Mouse (Mus musculus) CH12.LX (cell line): Measurements from ENCODE around the gene Vwc2l. TPM values are rescaled to one million over a fixed set of nuclear protein-coding genes. Genes with fewer than 3 reads are reported as not detected.

Experiments
- DNase-seq: peaks from one replicate; pipeline ENCODE4 v3.0.0-alpha.2; 2013; ENCODE audit errors: extremely low read depth
- H3K27ac ChIP-seq: 2 replicates; pipeline ENCODE4 v1.5.1; 2012; ENCODE audit warnings: low read depth, mild to moderate bottlenecking, control low read depth, moderate library complexity; ENCODE audit not compliant: insufficient read depth
- H3K27me3 ChIP-seq: replicated peaks from 2 replicates; pipeline ENCODE3; 2012; ENCODE audit warnings: inconsistent platforms
- H3K36me3 ChIP-seq, 2 experiments: replicated peaks in 1 of 2; 2 replicates each; pipeline versions ENCODE3 to v1.6.1; 2012; ENCODE audit warnings: inconsistent platforms in 1 of 2, low read length in 1 of 2, mild to moderate bottlenecking in 1 of 2, mixed read lengths in 1 of 2, moderate library complexity in 1 of 2; ENCODE audit not compliant: control insufficient read depth in 1 of 2, insufficient read depth in 1 of 2
- H3K4me1 ChIP-seq, 2 experiments: 2 replicates each; pipeline ENCODE4 v1.6.1; 2012; ENCODE audit warnings: inconsistent platforms in 1 of 2, moderate library complexity in 1 of 2; ENCODE audit not compliant: insufficient read depth in 2 of 2, control insufficient read depth in 1 of 2
- H3K4me2 ChIP-seq: 2 replicates; pipeline ENCODE4 v1.6.1; 2012; ENCODE audit warnings: low read depth, mild to moderate bottlenecking, control low read depth; ENCODE audit not compliant: poor library complexity, insufficient read depth, severe bottlenecking
- H3K4me3 ChIP-seq, 3 experiments: fragments of 150-350 bp in 1 of 3; sonication (generic) in 1 of 3; replicated peaks in 1 of 3; 2 replicates each; pipeline versions ENCODE3 to v1.5.1; 2011 to 2012; ENCODE audit warnings: low read depth in 2 of 3, low read length in 2 of 3, mild to moderate bottlenecking in 2 of 3, moderate library complexity in 2 of 3, control low read depth in 1 of 3, improper control_type of control experiment in 1 of 3, inconsistent platforms in 1 of 3, mixed read lengths in 1 of 3; ENCODE audit not compliant: poor library complexity in 1 of 3
- H3K79me2 ChIP-seq: replicated peaks from 2 replicates; pipeline ENCODE4 v1.6.1; 2012; ENCODE audit warnings: mild to moderate bottlenecking, moderate library complexity; ENCODE audit not compliant: control insufficient read depth, poor library complexity, insufficient read depth, severe bottlenecking; ENCODE audit errors: extremely low read depth
- H3K9ac ChIP-seq: 2 replicates; pipeline ENCODE4 v1.6.1; 2012; ENCODE audit warnings: low read depth, mild to moderate bottlenecking, control low read depth, moderate library complexity; ENCODE audit not compliant: insufficient read depth
- H3K9me3 ChIP-seq: replicated peaks from 2 replicates; pipeline ENCODE3; 2012; ENCODE audit warnings: low read length, inconsistent platforms, mixed read lengths
- BHLHE40 ChIP-seq: IDR thresholded peaks from 2 replicates; pipeline ENCODE4 v1.6.1; 2011; ENCODE audit warnings: mild to moderate bottlenecking, low read depth, low read length, improper control_type of control experiment
- CHD1 ChIP-seq: IDR thresholded peaks from 2 replicates; pipeline ENCODE4 v1.6.1; 2012; ENCODE audit warnings: low read depth, low read length, improper control_type of control experiment, inconsistent platforms
- CTCF ChIP-seq, 2 experiments: IDR thresholded peaks in 1 of 2; conservative IDR thresholded peaks in 1 of 2; 2 replicates each; pipeline ENCODE4 v1.5.1; 2011 to 2012; ENCODE audit warnings: low read depth in 2 of 2, low read length in 2 of 2, improper control_type of control experiment in 1 of 2, inconsistent platforms in 1 of 2, mild to moderate bottlenecking in 1 of 2, moderate library complexity in 1 of 2
- E2F4 ChIP-seq: IDR thresholded peaks from 2 replicates; pipeline ENCODE4 v1.6.1; 2011; ENCODE audit warnings: low read depth, low read length, improper control_type of control experiment; ENCODE audit not compliant: insufficient replicate concordance
- EP300 ChIP-seq: IDR thresholded peaks from 2 replicates; pipeline ENCODE4 v1.6.1; 2011; ENCODE audit warnings: low read length, improper control_type of control experiment
- GABPA ChIP-seq: IDR thresholded peaks from 2 replicates; pipeline ENCODE4 v1.6.1; 2012; ENCODE audit warnings: low read depth, low read length, improper control_type of control experiment, inconsistent platforms; ENCODE audit not compliant: insufficient replicate concordance
- JUN ChIP-seq: IDR thresholded peaks from 2 replicates; pipeline ENCODE4 v1.6.1; 2011; ENCODE audit warnings: low read depth, mild to moderate bottlenecking, low read length, improper control_type of control experiment, moderate library complexity; ENCODE audit not compliant: insufficient read depth
- MAX ChIP-seq: IDR thresholded peaks from 2 replicates; pipeline ENCODE4 v1.6.1; 2011; ENCODE audit warnings: low read length, improper control_type of control experiment
- MAZ ChIP-seq: IDR thresholded peaks from 2 replicates; pipeline ENCODE4 v1.6.1; 2012; ENCODE audit warnings: low read depth, mild to moderate bottlenecking, inconsistent platforms, low read length, improper control_type of control experiment, moderate library complexity
- MEF2A ChIP-seq: IDR thresholded peaks from 2 replicates; pipeline ENCODE4 v1.6.1; 2014; ENCODE audit warnings: low read depth, mild to moderate bottlenecking, inconsistent platforms, low read length, improper control_type of control experiment, borderline replicate concordance
- MXI1 ChIP-seq: IDR thresholded peaks from 2 replicates; pipeline ENCODE4 v1.6.1; 2011; ENCODE audit warnings: mild to moderate bottlenecking, low read depth, low read length, improper control_type of control experiment
- NRF1 ChIP-seq: IDR thresholded peaks from 2 replicates; pipeline ENCODE4 v1.6.1; 2014; ENCODE audit warnings: low read depth, mild to moderate bottlenecking, inconsistent platforms, low read length, improper control_type of control experiment, moderate library complexity
- PAX5 ChIP-seq: IDR thresholded peaks from 2 replicates; pipeline ENCODE4 v1.6.1; 2012; ENCODE audit warnings: low read length, inconsistent platforms, mixed read lengths
- POLR2AphosphoS2 ChIP-seq: IDR thresholded peaks from 2 replicates; pipeline ENCODE4 v1.6.1; 2011; ENCODE audit warnings: low read depth, low read length, improper control_type of control experiment
- RAD21 ChIP-seq: IDR thresholded peaks from 2 replicates; pipeline ENCODE4 v1.6.1; 2011; ENCODE audit warnings: low read depth, mild to moderate bottlenecking, low read length, improper control_type of control experiment, moderate library complexity
- RCOR1 ChIP-seq: conservative IDR thresholded peaks from 2 replicates; pipeline ENCODE4 v1.6.1; 2012; ENCODE audit warnings: low read depth, mild to moderate bottlenecking, inconsistent platforms, low read length, improper control_type of control experiment
- SIN3A ChIP-seq: IDR thresholded peaks from 2 replicates; pipeline ENCODE4 v1.6.1; 2012; ENCODE audit warnings: low read length, improper control_type of control experiment, inconsistent platforms
- SMC3 ChIP-seq: IDR thresholded peaks from 2 replicates; pipeline ENCODE4 v1.6.1; 2011; ENCODE audit warnings: low read depth, low read length, improper control_type of control experiment
- TBP ChIP-seq: conservative IDR thresholded peaks from 2 replicates; pipeline ENCODE4 v1.6.1; 2011; ENCODE audit warnings: low read depth, low read length, improper control_type of control experiment
- UBTF ChIP-seq: IDR thresholded peaks from 2 replicates; pipeline ENCODE4 v1.6.1; 2012; ENCODE audit warnings: low read depth, mild to moderate bottlenecking, inconsistent platforms, low read length, improper control_type of control experiment, moderate library complexity
- USF1 ChIP-seq: IDR thresholded peaks from 2 replicates; pipeline ENCODE4 v1.6.1; 2014; ENCODE audit warnings: low read depth, mild to moderate bottlenecking, inconsistent platforms, low read length, improper control_type of control experiment
- USF2 ChIP-seq: conservative IDR thresholded peaks from 2 replicates; pipeline ENCODE4 v1.6.1; 2011; ENCODE audit warnings: low read depth, low read length, improper control_type of control experiment
- ZC3H11A ChIP-seq: IDR thresholded peaks from 2 replicates; pipeline ENCODE4 v1.6.1; 2012; ENCODE audit warnings: low read depth, mild to moderate bottlenecking, inconsistent platforms, low read length, improper control_type of control experiment
- ZMIZ1 ChIP-seq: IDR thresholded peaks from 2 replicates; pipeline ENCODE4 v1.6.1; 2012; ENCODE audit warnings: low read depth, mild to moderate bottlenecking, inconsistent platforms, low read length, improper control_type of control experiment
- dilution Hi-C: fragments of 300-500 bp; cut with MboI; formaldehyde crosslinking; loops from 2 replicates; pipeline ENCODE4 v1.14.3; 2020; ENCODE audit warnings: low sequenced_read_pairs; ENCODE audit not compliant: extremely low pct_unique_long_range_greater_than_20kb, extremely low pct_ligation_motif_present
- in situ Hi-C: fragments of 300-500 bp; cut with MboI; formaldehyde crosslinking; loops from 3 replicates; pipeline ENCODE4 v1.14.3; 2019; ENCODE audit warnings: low sequenced_read_pairs, low pct_ligation_motif_present, low pct_unique_long_range_greater_than_20kb, mixed read lengths
- polyA plus RNA-seq: library from polyadenylated mRNA; unstranded; fragments of >175 nt; gene quantifications from 2 replicates; pipeline ENCODE4 v1.2.1, GENCODE M21; 2012; ENCODE audit warnings: low read depth; ENCODE audit not compliant: insufficient read length
- total RNA-seq, 2 experiments: library from RNA; depleted of rRNA; stranded (reverse); fragments of 300-350 nt in 1 of 2; fragments of >200 nt in 1 of 2; gene quantifications; 2 replicates each; pipeline ENCODE4 v1.2.3; 2012 to 2014

Vwc2l gene
- total and polyA plus RNA-seq, 3 experiments: not detected

DNA sequence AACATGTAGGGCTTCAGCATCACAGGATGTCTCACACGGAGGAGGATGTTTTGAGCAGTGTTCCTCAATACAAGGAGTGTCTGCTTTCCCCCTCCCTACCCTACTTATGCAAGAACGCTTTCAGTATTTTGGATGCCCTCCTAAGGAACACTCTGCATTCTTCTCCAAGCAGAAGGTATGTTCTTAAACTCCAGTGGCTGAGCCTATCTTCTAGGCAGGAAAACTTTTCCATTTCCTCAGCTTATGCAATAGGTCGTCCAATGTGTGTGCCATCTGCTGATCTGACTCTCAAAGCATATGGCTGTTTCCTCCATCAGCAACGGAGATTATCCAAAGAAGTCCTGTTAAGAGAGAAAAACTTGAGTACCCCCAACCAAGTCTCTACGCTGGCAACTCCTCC is 25.2 kb upstream of the Vwc2l start:
- H3K4me3 ChIP-seq: no peak overlapping the region
- H3K27me3 ChIP-seq: no peaks in the 10 kb centered on the region
- no peak overlapping the region for H3K27ac ChIP-seq
- H3K36me3 ChIP-seq: no peaks in the 10 kb centered on the region
- no peak overlapping the region for H3K4me2 ChIP-seq
- H3K9ac ChIP-seq: no peak overlapping the region
- dilution Hi-C loops: no loop called here
- TF ChIP-seq MXI1 (no peak), BHLHE40 (no peak), NRF1 (no peak), SIN3A (no peak), ZMIZ1 (no peak), RCOR1 (no peak), MEF2A (no peak), EP300 (no peak), GABPA (no peak), MAX (no peak), CHD1 (no peak), TBP (no peak), E2F4 (no peak), USF1 (no peak), CTCF (conservative IDR thresholded peaks at IDR 0.05 in 1 of 2, IDR thresholded peaks at IDR 0.05 in 1 of 2; ENCODE audit: low read depth in 2 of 2, low read length in 2 of 2) (no peak), JUN (no peak), RAD21 (no peak), PAX5 (no peak)
- H3K79me2 ChIP-seq: no peaks in the 10 kb centered on the region
- DNase-seq: no peak
- no peaks in the 10 kb centered on the region for H3K4me1 ChIP-seq
- no peaks in the 10 kb centered on the region for H3K9me3 ChIP-seq
- in situ Hi-C loops: no loop called here

DNA sequence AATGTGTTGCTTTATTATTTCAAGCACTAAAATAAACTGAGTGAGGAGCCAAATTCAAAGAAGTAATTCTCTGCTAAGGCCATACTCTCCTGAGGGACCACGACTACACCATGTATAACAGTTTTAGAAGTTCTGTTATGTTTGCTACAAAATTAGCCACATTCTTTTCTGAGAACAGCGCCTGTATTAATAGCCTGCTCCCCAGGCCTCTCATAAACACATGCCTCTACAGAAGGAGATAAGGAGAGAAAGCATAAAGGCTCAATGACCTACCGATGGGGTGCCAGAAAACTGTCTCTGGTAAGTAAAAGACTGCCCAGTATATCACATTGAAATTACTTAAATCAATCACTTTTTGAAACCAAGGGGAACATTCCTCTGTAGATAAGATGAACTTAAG is 21.6 kb upstream of the Vwc2l start:
- DNase-seq: no peak
- in situ Hi-C loops: no loop called here
- H3K79me2 ChIP-seq: no peaks in the 10 kb centered on the region
- no peak overlapping the region for H3K4me2 ChIP-seq
- peaks cover 0 to 3% of the 10 kb centered on the region in 2 experiments; a peak in 1 of 4 replicates for H3K4me1 ChIP-seq
- dilution Hi-C loops: no loop called here
- TF ChIP-seq TBP: no peak
- TF ChIP-seq NRF1: no peak
- no peak for TF ChIP-seq SMC3
- no peak for TF ChIP-seq MAZ
- no peak for TF ChIP-seq MXI1
- no peak for TF ChIP-seq POLR2AphosphoS2
- TF ChIP-seq BHLHE40: no peak
- no peak for TF ChIP-seq USF2
- TF ChIP-seq UBTF: no peak
- TF ChIP-seq RAD21: no peak
- no peak for TF ChIP-seq JUN
- TF ChIP-seq ZC3H11A: no peak
- TF ChIP-seq RCOR1: no peak
- no peak for TF ChIP-seq USF1
- H3K27me3 ChIP-seq: no peaks in the 10 kb centered on the region
- no peak overlapping the region for H3K9ac ChIP-seq
- no peak overlapping the region for H3K27ac ChIP-seq
- no peaks in the 10 kb centered on the region for H3K36me3 ChIP-seq
- no peaks in the 10 kb centered on the region for H3K9me3 ChIP-seq
- no peak overlapping the region for H3K4me3 ChIP-seq
